Mouse (Mus musculus): ENCODE results near the gene Apobec1.

GRCm38 (mm10) chr6:122539564-122539963 is 62.7 kb downstream of the Apobec1 start:
- TF ChIP-seq EP300 (IDR thresholded peaks at IDR 0.05; ENCODE audit: low read depth in 1 of 2, low read length in 2 of 2) (no peak), JUND (IDR thresholded peaks at IDR 0.05; ENCODE audit: low read depth, low read length) (no peak), MYC (IDR thresholded peaks at IDR 0.05; ENCODE audit: low read depth, low read length) (no peak), POLR2A (IDR thresholded peaks at IDR 0.05; ENCODE audit: control insufficient read depth in 1 of 2, insufficient read depth in 1 of 2, low read depth in 1 of 2, low read length in 2 of 2, poor library complexity in 1 of 2) (no peak), UBTF (IDR thresholded peaks at IDR 0.05; ENCODE audit: borderline replicate concordance, insufficient read depth, low read depth, low read length) (no peak), CTCF (IDR thresholded peaks at IDR 0.05 in 2 of 3, conservative IDR thresholded peaks at IDR 0.05 in 1 of 3; ENCODE audit: control insufficient read depth in 1 of 3, insufficient read depth in 1 of 3, low read depth in 2 of 3, low read length in 3 of 3, poor library complexity in 1 of 3, severe bottlenecking in 1 of 3) (no peak), TCF12 (IDR thresholded peaks at IDR 0.05; ENCODE audit: low read depth, low read length) (no peak), ZNF384 (IDR thresholded peaks at IDR 0.05; ENCODE audit: low read depth, low read length) (no peak), MAFK (IDR thresholded peaks at IDR 0.05; ENCODE audit: borderline replicate concordance, low read depth, low read length) (no peak), POLR2AphosphoS2 (IDR thresholded peaks at IDR 0.05; ENCODE audit: low read length) (no peak), TAL1 (IDR thresholded peaks at IDR 0.05; ENCODE audit: low read length) (no peak), HCFC1 (IDR thresholded peaks at IDR 0.05; ENCODE audit: low read depth, low read length) (no peak), ZMIZ1 (IDR thresholded peaks at IDR 0.05; ENCODE audit: low read depth, low read length) (no peak), GATA1 (IDR thresholded peaks at IDR 0.05; ENCODE audit: low read depth, low read length) (no peak)

All from MEL (cell line).